Mouse (Mus musculus) thymus, adult 2 months (tissue): Measurements from ENCODE around the gene Spint1.

Experiments used
- CTCF ChIP-seq: fragments of 200-500 bp; IDR thresholded peaks from 2 replicates; pipeline ENCODE4 v1.5.1; 2012; ENCODE audit warnings: mild to moderate bottlenecking, control low read depth, low read length, moderate library complexity, borderline replicate concordance; ENCODE audit not compliant: control insufficient read depth, poor library complexity, insufficient read depth; ENCODE audit errors: extremely low read depth
- POLR2A ChIP-seq: fragments of 200-500 bp; IDR thresholded peaks from 2 replicates; pipeline ENCODE4 v1.6.1; 2012; ENCODE audit warnings: mild to moderate bottlenecking, low read length, control low read depth, moderate library complexity; ENCODE audit not compliant: control insufficient read depth, poor library complexity, insufficient read depth; ENCODE audit errors: extremely low read depth

GRCm38 (mm10) chr2:119277810-119278209 lies 40.6 kb downstream of the Spint1 start:
- no peak for TF ChIP-seq POLR2A
- no peak for TF ChIP-seq CTCF
